Mouse (Mus musculus) testis, adult 10 weeks (tissue): ENCODE data around the gene 9530002B09Rik. TPM values are rescaled to one million over a fixed set of nuclear protein-coding genes. Genes with fewer than 3 reads are reported as not detected.

Source experiments
- polyA plus RNA-seq: library from polyadenylated mRNA; stranded (reverse); fragments of 350-450 nt; fragmentation: Illumina TruSeq; extraction: RNeasy Lipid Tissue Mini Kit (QIAGEN cat#74804); gene quantifications from one replicate; pipeline ENCODE4 v1.2.3, GENCODE M21; 2014; ENCODE audit warnings: low read depth, low replicate concordance

Gene 9530002B09Rik
- 23.1 TPM for polyA plus RNA-seq

DNA sequence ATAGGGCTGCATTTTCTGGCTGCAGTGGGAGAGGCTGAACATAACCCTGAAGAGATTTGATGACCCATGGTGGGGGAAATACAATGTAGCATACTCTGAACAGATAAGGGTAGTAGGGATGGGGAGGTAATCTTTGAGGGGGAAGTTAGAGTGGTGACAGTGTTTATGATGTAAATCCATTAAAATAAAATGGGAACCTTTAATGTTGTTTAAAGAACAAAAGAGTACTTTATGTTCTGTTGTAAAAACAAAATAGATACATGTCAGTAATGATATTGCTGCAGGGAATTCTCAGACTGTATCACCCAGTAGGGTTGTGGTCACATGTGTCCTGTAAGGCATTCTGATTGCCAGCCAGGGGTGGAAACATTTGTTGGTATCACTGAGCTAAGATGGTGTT lies at the start of gene 9530002B09Rik:
Gene 9530002B09Rik, plus strand, starts transcription at position 301 of the 400 bp plus-strand sequence.

Other genes with a start within 250 kb of the 9530002B09Rik start
- gene Ppt1, start 147.0 kb downstream of the 9530002B09Rik start, polyA plus RNA-seq, result 370 TPM
- gene Cap1, start 196.8 kb downstream of the 9530002B09Rik start, polyA plus RNA-seq, result 55.2 TPM